Mouse (Mus musculus) lung, postnatal 14 days (tissue): ENCODE results near the gene Kctd11.

ENCODE experiments used
- DNase-seq: peaks from one replicate; pipeline ENCODE4 v3.0.0; 2021

The Kctd11 gene

DNA sequence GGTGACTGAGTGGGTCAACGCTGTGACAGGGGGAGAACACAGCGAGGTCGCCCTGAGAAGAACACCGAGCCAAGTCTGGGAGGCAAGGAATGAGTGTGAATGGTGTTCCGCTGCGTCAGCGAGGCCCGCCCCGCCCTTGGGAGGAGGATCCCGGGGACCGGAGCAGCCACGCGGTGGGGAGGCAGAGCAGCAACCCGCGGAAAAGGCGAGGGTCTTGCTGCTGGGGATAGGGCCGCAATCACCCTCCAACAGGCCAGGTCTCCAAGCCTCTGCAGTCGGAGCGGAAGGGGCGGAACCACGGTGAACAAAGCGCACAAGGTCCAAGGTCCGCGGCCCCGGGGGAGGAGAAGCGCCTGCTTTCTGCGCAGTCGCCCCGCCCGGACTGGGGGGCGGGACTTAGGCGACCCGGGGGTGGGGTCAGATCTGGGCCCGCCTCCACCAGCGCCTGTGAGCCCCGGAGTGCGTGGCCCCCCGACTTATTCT lies 35.0 kb downstream of the Kctd11 start, which contains the start of gene Plscr3:
Gene Plscr3 (plus strand): TSS at position 179 of the 483 bp plus-strand sequence.
- peak; percentile 92 for DNase-seq

DNA sequence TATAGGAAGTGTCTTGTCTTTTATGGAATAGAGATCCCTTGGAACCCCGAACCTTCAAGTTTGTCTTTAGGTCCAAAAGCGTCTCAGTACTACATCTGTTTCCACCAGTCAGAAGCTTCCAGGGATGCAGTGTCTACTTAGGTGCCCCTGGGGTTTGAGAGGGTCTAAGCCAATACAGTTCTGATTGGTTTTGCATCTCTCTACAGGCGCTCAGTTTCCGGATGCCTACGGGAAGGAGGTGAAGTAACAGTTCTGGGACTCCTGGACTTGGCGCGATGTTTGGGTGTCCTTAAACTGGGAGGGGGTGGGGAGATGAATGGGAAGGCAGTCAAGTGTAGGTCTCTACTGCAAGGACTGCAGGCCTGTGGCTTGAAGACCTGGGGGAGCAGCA lies 42.5 kb downstream of the Kctd11 start:
- DNase-seq: no peak

DNA sequence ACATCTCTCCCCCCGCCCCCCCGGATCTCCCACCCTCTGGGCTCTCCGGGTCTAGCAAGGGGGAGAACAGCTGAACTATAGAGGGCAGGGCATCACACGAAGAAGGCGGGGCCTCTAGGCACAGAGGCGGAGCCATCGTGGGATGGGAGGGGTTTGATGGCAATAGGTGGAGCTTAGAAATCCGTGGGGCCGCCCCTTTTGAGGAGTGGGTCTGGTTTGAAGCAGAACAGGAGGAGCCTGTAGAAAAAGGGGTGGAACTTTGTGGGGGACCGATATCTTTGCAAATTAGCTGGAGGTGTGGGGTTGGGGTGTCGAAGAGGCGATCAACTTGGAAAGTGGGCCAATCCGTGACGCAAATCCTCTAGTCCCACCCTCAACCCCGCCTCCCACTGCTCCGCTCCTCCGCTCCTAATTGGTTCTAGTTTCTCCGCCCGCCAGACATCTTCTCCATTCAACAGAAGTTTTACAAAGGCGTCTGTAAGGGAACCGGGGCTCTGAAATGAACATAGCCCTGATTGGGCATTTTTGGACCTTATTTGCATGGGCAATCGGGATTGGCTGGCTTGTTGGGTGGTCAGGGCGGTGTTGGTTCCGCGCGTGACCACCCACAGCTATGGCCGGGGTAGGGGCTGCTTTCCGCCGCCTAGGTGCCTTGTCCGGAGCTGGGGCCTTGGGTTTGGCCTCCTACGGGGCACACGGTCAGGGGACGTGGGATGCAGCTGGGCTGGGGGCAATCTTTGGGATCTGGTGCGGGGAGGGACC lies 43.1 kb downstream of the Kctd11 start, which contains the start of gene Tmem256:
Gene Tmem256 (plus strand): TSS at position 563 of the 762 bp plus-strand sequence.
- peak; percentile 94 for DNase-seq

DNA sequence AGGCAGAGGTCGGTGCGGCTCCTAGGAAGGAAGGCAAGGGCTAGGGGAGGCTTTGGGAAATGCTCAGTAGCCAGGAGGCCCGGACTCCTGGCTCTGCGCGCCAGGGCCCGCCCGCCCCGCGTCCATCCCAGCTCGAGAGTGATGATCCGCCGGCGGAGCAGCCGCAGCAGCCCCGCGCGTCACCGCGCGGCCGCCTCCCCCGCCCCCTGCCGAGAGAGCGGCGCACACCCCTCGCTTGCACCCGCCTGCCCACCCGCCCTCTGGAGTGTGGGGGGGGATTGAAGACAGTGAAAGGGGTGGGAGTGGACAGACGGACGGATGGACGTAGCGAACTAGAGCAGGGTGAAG lies 43.6 kb downstream of the Kctd11 start, which contains the start of gene Nlgn2:
Gene Nlgn2 (minus strand): TSS at position 181 of the 348 bp plus-strand sequence.
- DNase-seq: no peak

DNA sequence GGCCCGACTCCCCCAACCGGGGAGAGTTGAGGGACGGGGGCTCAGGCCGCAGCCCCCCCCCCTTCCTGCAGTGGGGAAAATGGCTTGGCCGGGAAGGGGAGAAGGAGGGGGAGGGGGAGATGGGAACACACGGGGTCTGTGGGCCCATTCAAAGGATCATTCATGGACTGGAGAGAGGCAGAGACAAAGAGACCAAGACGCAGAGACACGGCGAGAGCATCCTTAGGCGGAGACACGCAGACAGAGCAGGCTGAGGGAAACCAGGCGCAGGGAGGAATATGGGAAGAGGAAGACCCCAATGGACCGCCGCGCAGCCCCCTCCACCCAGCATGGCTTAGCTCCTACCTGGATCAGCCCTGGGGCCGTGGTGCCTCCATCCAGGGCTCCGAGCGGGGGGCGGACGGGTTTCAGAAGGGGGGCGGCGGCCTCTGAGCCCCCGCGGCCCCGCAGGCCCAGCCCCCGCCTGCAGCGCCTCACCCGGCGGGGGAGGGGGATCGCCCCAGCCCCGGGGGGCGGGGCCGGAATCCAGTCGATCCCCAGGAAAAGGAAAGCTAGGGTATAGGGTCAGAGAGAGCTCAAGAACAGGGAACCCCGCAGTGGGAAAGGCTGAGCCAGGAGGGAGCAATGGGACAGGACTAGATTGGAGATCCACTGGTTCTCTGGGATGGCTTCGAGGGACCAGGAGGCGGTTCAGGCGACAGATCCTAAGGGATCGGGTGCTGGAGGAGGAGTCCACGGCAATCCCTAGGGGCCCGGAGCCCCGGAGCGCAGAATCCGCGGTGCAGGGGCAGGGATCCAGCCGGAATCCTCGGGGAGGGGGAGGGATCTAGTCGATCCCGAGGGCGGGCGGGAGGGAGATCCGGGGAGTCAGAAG lies 44.3 kb downstream of the Kctd11 start:
- DNase-seq: no peak

DNA sequence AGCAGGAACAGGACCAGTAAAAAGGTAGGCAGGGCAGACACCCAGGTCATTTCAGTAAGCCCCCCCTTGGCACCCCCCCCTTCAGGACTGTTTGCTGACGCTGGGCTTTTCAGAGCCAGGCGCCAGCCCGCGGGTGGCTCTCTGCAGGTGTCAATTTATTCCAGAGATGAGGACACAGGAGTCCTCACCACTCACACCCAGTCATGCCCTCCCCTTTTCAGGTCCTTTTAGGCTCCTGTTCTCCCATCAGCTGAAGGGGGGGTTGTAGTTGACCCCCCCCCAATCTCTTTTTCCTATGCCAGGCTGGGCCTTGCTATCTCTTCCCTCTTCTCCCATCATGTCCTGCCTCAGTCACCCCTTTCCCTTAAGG lies 45.3 kb downstream of the Kctd11 start:
- no peak for DNase-seq

DNA sequence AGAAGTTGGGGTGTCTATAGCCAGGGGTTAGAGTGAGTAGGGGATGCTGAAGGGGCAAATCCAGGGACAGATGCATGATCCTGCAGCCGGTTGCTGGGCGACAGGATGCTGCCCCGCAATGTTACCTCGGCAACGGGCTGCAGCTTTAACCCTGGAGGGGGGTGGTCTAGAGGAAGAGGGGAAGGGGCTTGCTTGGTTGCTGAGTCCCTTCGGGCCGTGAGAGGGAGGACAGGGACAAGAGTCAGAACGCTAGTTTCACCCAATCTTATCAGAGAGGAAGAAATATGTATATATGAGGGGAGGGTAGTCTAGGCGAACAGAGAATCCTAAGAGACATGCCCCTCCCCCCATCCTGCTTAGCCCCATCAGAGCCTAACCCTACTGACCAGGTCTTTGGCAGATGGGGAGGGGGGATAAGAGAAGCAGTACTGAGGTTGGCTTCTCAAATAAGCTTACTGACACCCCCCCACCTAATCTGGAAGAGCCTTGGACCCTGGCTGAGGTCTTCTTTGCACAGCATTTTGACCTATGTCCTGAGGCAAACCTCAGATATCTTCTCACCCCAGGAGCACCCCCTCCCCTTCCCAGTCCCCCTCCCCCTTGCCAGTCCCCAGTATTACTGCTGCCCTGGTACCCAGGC lies 45.8 kb downstream of the Kctd11 start:
- DNase-seq: no peak

DNA sequence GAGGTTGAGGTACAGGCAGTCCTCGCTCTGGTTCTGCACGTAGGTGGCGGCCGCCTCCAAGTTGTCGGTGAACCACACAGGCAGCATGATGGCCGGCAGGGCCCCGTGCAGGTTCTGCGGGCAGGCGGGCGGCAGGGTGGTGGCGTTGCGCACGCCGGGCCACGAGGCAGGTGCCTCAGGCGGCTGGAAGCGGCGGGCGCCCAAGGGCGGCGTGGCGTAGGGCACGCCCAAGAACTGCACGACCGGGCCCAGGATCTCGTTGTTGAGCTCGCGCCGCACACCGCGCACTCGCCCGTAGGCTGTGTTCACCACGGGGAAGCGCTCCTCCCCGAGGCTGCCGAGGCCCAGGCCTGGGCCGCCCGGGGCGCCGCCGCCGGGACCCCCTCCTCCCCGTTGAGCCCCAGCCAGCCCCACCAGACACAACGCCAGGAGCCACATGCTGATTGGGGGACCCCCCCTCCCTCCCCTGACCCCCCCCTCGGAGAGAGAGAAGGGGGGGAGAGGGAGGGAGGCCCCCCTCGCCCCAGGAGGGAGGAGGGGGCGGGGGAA lies 47.1 kb downstream of the Kctd11 start:
- no peak for DNase-seq

DNA sequence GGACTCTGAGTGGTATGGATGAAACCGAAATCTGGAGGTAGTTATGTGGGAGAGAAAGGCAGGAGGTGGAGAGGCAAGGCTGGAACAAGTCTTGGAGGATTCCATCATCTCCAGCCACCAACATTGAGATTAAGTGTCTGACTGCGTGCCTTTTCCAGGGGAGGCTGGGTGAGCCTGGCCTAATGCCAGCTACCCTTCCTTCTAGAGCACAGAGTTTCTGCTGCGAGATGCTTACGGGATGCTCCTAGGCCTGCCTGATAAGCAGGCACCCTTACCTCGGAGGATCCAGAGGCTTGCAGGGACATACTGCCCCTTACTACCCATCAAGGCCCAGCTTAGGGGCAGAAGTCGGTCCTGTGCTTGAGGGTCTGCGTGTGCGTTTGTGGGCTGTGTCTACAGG lies 47.7 kb downstream of the Kctd11 start:
- DNase-seq: no peak

DNA sequence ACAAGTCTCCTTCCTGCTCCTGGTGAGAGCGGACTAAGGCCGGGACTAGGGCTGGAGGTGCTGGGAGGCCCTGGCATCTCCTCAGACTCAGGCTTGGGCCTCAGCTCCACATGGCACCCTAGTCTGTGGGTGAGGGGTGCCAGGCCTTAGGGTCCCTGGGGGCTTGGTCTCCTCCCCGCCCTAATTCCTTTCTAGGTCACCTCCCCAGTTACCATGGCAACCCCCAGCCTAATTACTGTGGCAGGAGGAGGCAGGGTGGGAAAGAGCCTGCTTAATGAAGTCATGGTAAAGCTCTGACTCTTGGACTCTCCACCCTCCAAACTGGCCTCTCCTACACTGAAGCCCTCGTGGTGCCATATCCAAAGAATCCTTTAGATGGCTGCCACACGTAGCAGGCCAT lies 52.4 kb downstream of the Kctd11 start:
- DNase-seq: no peak
